In genomic region chr5:92493423-92493822, GRCm38 (mm10) we compare ENCODE assay signal across 8 mouse cellular contexts. TPM values are rescaled to one million over a fixed set of nuclear protein-coding genes. Genes with fewer than 3 reads are reported as not detected.
DNase-seq lines count a peak whose midpoint lies in the region; ATAC-seq lines count a peak whose summit lies in the region.

No protein-coding gene starts in this region.

- 59% methylated on average over 7 of the region's 7 CpGs for WGBS in neural tube, embryonic 13.5 days
- 33% methylated on average over 7 of the region's 7 CpGs for WGBS in intestine, embryonic 14.5 days
- WGBS in stomach, embryonic 16.5 days, result 31% methylated on average over 7 of the region's 7 CpGs
- WGBS in hindbrain, embryonic 13.5 days, result 60% methylated on average over 7 of the region's 7 CpGs

- H3K9me3 ChIP-seq in neural tube, embryonic 13.5 days, result no peaks in the 10 kb centered on the region
- H3K9me3 ChIP-seq in intestine, embryonic 14.5 days (ENCODE audit: control insufficient read depth, low read length), result no peaks in the 10 kb centered on the region
- no peaks in the 10 kb centered on the region for H3K9me3 ChIP-seq in stomach, embryonic 16.5 days (replicated peaks; ENCODE audit: control insufficient read depth, low read length)
- H3K9me3 ChIP-seq in hindbrain, embryonic 13.5 days, result no peaks in the 10 kb centered on the region

- no peak for ATAC-seq in neural tube, embryonic 13.5 days (ENCODE audit: low read depth)
- ATAC-seq in intestine, embryonic 14.5 days (replicated peaks; ENCODE audit: low FRiP score, low TSS enrichment, low read depth), result no peak; the same call in 1 of the 2 replicates
- ATAC-seq in stomach, embryonic 16.5 days (ENCODE audit: insufficient read depth, low FRiP score), result peak; percentile 41; the same call in 1 of the 2 replicates
- no peak for ATAC-seq in hindbrain, embryonic 13.5 days (ENCODE audit: low FRiP score)

- H3K27me3 ChIP-seq in neural tube, embryonic 13.5 days, result no peaks in the 10 kb centered on the region
- no peaks in the 10 kb centered on the region for H3K27me3 ChIP-seq in intestine, embryonic 14.5 days (replicated peaks; ENCODE audit: control insufficient read depth, insufficient read depth, low read length)
- no peaks in the 10 kb centered on the region for H3K27me3 ChIP-seq in stomach, embryonic 16.5 days (ENCODE audit: control insufficient read depth, insufficient read depth, low read length)
- H3K27me3 ChIP-seq in hindbrain, embryonic 13.5 days, result no peaks in the 10 kb centered on the region

- H3K4me2 ChIP-seq in neural tube, embryonic 13.5 days, result no peak overlapping the region
- no peak overlapping the region for H3K4me2 ChIP-seq in intestine, embryonic 14.5 days (ENCODE audit: low read length)
- no peak overlapping the region for H3K4me2 ChIP-seq in stomach, embryonic 16.5 days (ENCODE audit: low read depth, low read length)
- H3K4me2 ChIP-seq in hindbrain, embryonic 13.5 days, result no peak overlapping the region

- no peak overlapping the region for H3K9ac ChIP-seq in neural tube, embryonic 13.5 days
- H3K9ac ChIP-seq in intestine, embryonic 14.5 days (ENCODE audit: low read length), result no peak overlapping the region
- no peak overlapping the region for H3K9ac ChIP-seq in stomach, embryonic 16.5 days (ENCODE audit: low read length)
- no peak overlapping the region for H3K9ac ChIP-seq in hindbrain, embryonic 13.5 days

- 0 out of 2 replicates have a peak overlapping the region, but pooled peaks have one; percentile 40 for H3K27ac ChIP-seq in neural tube, embryonic 13.5 days (replicated peaks)
- H3K27ac ChIP-seq in intestine, embryonic 14.5 days (ENCODE audit: low read depth), result peak overlapping the region; percentile 67
- peak overlapping the region; percentile 69 for H3K27ac ChIP-seq in stomach, embryonic 16.5 days (ENCODE audit: low read length)
- no peak overlapping the region; the same call in 1 of the 2 replicates for H3K27ac ChIP-seq in hindbrain, embryonic 13.5 days

- H3K36me3 ChIP-seq in neural tube, embryonic 13.5 days, result no peaks in the 10 kb centered on the region
- no peaks in the 10 kb centered on the region for H3K36me3 ChIP-seq in intestine, embryonic 14.5 days (ENCODE audit: control insufficient read depth, insufficient read depth, low read length)
- H3K36me3 ChIP-seq in stomach, embryonic 16.5 days (ENCODE audit: control insufficient read depth, insufficient read depth, low read length), result no peaks in the 10 kb centered on the region
- no peaks in the 10 kb centered on the region for H3K36me3 ChIP-seq in hindbrain, embryonic 13.5 days

- no peak for DNase-seq in neural tube, embryonic 10.5 days (ENCODE audit: extremely low spot score, low spot score)
- peak; percentile 76 for DNase-seq in fibroblast of lung, adult 2 months (ENCODE audit: low read depth)
- DNase-seq in intestine, embryonic 14.5 days (ENCODE audit: low spot score), result no peak
- DNase-seq in right cerebral cortex, postnatal 4 days, result no peak
- no peak for DNase-seq in thymus, postnatal 10 days (ENCODE audit: low spot score in 2 of 2)

- H3K4me3 ChIP-seq in neural tube, embryonic 13.5 days, result no peak overlapping the region
- no peak overlapping the region for H3K4me3 ChIP-seq in intestine, embryonic 14.5 days (ENCODE audit: low read depth, low read length)
- H3K4me3 ChIP-seq in stomach, embryonic 16.5 days (replicated peaks; ENCODE audit: low read length), result no peak overlapping the region
- no peak overlapping the region for H3K4me3 ChIP-seq in hindbrain, embryonic 13.5 days

- H3K4me1 ChIP-seq in neural tube, embryonic 13.5 days (replicated peaks), result peaks cover 48% of the 10 kb centered on the region
- peaks cover 40% of the 10 kb centered on the region for H3K4me1 ChIP-seq in intestine, embryonic 14.5 days (replicated peaks; ENCODE audit: control insufficient read depth, insufficient read depth, low read length)
- peaks cover 50% of the 10 kb centered on the region for H3K4me1 ChIP-seq in stomach, embryonic 16.5 days (ENCODE audit: control insufficient read depth, insufficient read depth, low read length)
- peaks cover 36% of the 10 kb centered on the region for H3K4me1 ChIP-seq in hindbrain, embryonic 13.5 days (replicated peaks)

RNA-seq across cellular contexts. Expression of gene Scarb2, which starts 13.2 kb away (rescaled TPM):
- polyA plus RNA-seq in neural tube, embryonic 13.5 days (2015; fragmentation: Nextera tagmentation; extraction: Ambion mirVana), result 18.8 and 18.9 TPM in 2 replicates
- polyA plus RNA-seq in intestine, embryonic 14.5 days (2014; fragmentation: Nextera tagmentation; extraction: Ambion mirVana), result 11.1 and 11.8 TPM in 2 replicates
- polyA plus RNA-seq in stomach, embryonic 16.5 days (2015; fragmentation: Nextera tagmentation; extraction: Ambion mirVana), result 17.7 and 18.2 TPM in 2 replicates
- 20.5 and 20.7 TPM in 2 replicates for polyA plus RNA-seq in hindbrain, embryonic 13.5 days (2015; fragmentation: Nextera tagmentation; extraction: Ambion mirVana)

RNA-seq across cellular contexts. Expression of gene Nup54, which starts 58.4 kb away (rescaled TPM):
- polyA plus RNA-seq in neural tube, embryonic 13.5 days (2015; fragmentation: Nextera tagmentation; extraction: Ambion mirVana), result 43.7 and 50.4 TPM in 2 replicates
- 57.2 and 62.6 TPM in 2 replicates for polyA plus RNA-seq in intestine, embryonic 14.5 days (2014; fragmentation: Nextera tagmentation; extraction: Ambion mirVana)
- 47.1 and 47.3 TPM in 2 replicates for polyA plus RNA-seq in stomach, embryonic 16.5 days (2015; fragmentation: Nextera tagmentation; extraction: Ambion mirVana)
- polyA plus RNA-seq in hindbrain, embryonic 13.5 days (2015; fragmentation: Nextera tagmentation; extraction: Ambion mirVana), result 51.0 and 56.7 TPM in 2 replicates
